Mouse (Mus musculus) T-cell, adult 2 months (primary cell): ENCODE results near the gene Lamp1.

ENCODE experiments used
- DNase-seq: peaks from one replicate; pipeline ENCODE4 v3.0.0; 2022; ENCODE audit warnings: low spot score

Lamp1 gene

DNA sequence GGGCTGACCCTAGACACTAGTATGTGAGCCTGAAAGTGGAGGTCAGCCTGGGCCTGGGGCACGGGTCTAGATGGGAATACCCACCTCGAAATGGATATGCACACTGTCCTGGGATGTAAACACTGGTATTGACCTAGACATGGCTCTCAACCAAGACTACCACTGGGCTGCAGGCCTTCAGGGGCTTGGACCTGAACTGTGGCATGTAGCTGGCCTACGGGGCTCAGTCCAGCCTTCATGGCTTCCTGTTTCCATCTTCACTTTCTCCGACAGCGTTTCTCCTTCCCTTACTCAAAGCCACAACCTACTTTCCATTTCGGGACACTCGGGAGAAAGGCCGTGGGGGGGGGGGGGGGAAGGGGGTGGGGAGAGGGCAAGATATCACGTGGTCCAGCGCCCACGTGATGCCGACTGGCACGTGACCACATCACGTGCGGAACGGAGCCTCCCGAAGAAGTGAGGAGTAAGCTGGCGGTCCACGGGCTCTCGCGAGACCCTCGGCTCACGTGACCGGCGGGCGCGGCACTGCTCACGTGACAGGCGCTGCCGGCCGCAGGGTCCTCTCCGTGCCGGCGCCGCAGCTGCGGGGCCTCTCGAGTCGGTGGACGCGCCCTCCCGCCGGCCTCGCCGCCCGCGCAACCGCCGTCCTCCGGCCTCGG lies at the start of gene Lamp1:
Gene Lamp1, plus strand, starts transcription at position 444 of the 659 bp plus-strand sequence.
- peak; percentile 96 for DNase-seq

DNA sequence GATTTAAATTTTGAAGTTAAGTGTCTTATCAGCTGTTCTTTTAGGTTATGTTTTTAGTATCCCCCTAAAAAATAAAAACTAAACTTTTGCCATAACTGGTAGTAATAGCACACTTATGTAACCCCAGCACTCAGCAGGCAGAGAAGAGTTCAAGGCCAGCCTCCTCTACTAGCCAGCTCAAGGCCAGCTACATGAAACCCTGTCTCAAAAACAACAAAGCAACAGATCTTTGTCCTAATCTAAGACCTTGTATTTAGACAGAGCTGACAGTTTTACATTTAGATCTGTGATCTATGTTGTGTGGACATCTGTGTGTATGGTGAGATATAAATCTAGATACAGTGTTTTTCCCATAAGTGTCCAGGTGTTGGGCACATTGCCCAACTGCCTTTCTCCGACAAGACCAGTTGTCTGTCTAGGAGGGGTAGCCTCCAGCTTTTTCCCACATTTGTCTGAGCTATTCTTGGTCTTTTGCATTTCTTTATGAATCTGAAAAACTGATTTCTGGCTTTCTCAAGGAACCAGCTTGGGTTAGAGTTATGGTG lies 49.5 kb upstream of the Lamp1 start:
- no peak for DNase-seq

DNA sequence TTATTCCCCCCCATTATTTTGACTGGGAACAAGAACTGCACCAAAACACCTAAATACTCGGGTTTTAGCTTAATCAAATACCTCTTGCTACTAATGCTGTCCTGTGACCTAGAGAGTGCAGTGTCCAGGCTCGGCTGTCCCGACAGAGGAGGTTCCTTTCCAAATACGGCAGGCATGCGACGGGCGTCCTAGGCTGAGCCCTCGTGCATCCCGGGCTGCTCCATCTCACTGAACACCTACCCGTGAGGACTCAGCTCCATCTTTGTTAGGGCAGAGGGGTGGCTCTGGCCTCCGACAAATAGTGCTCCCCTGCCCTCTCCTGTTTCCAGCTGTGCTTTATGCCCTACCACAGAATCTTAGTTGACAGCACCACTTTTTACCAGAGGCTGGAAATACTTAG lies 47.0 kb upstream of the Lamp1 start:
- no peak for DNase-seq

DNA sequence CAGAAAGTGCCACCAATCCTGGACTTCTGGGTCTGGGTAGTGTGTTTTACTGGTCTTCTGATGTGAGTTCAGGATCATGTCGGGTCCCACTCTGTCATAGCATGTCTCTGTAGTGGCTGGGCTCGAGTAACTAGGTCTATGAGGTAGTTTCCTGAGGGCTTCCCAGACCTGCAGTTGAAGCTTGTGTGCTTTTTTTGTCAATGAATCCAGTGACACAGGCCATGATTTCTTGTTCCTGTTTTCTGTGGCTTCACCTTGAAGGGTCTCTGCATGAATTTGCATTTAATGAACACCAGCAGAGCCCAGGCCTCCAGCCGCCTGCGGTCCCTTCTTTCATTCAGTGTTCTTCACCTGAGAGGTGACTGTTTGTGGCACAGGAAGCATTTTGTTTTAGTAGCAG lies 45.7 kb upstream of the Lamp1 start:
- DNase-seq, result no peak

DNA sequence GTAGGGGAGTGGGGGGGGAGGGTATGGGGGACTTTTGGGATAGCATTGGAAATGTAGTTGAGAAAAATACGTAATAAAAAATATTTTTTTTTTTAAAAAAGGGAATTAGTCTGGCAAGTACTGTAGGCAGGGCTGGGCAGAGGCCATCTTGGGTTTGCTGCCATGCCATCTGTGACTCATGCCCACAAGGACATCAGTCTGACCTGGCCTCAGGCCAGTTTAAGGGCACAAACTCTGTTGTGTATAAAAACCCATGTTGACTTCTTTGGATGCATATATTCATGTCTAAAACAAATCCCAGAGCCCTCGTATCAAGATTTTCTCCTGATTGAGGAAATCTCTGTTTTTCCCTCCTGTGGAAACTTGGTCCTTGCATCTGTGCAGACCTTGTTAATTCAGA lies 41.9 kb upstream of the Lamp1 start:
- DNase-seq, result no peak

DNA sequence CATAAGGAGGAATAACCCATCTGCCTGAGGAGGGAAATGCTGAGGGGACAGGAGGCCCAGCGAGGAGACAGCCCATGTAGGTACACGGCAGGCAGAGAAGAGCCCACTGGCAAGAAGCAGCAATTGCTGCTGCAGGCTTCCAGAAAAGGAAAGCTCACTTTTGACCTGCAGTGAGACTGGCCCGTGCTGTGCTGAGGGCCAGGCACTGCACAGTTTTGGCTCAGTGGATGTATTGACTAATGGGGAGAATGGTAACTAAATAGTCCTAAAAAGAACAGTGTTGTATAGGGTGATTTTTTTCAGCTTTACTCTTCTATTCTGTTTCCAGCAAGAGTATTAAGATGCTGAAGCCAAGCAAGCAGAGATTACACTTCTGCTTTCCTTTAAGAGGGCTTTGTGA lies 40.4 kb upstream of the Lamp1 start:
- no peak for DNase-seq

GRCm38 (mm10) chr8:13120882-13121665 lies 37.9 kb upstream of the Lamp1 start:
- no peak for DNase-seq

DNA sequence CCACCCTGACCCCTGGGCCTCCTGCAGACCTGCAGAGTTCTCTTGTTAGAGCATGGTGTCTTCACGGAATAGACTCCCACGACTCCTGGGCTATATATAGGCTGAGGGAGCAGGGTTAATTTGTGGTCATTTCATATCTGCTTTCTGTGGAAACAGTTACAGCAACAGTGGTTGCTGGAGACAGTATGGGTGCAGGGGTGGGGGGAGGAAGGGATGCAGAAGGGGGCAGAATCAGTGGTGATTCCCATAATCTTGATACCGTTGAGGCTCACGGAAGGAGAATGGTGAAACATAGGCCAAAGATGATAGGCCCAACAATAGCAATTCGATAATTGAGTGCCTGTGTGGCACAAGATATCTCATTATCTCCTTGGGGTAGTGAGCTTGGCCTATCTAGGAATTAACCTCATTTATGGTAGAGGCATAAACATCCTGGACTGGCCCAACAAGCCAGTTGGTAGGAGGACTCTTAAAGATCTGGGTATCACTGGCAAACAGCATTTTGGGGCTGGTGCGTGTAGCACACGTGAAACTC lies 36.0 kb upstream of the Lamp1 start:
- no peak for DNase-seq

- DNase-seq, result no peak
These were observed 34.1 kb upstream of the Lamp1 start for GRCm38 (mm10) chr8:13124897-13125296.

DNA sequence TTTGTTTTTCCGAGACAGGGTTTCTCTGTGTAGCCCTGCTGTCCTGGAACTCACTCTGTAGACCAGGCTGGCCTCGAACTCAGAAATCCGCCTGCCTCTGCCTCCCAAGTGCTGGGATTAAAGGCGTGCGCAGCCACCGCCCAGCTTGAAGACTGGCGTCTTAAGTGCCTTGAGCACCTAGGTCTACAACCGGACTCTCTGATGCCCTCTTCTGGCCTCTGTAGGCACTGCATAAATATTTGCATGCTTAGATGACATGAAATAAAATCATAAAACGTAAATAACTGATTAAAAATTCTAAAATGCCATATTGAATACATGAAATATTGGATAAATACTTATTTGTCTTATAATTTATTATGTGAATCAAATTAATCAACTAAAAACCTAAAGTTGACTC lies 26.7 kb upstream of the Lamp1 start:
- peak; percentile 42 for DNase-seq

DNA sequence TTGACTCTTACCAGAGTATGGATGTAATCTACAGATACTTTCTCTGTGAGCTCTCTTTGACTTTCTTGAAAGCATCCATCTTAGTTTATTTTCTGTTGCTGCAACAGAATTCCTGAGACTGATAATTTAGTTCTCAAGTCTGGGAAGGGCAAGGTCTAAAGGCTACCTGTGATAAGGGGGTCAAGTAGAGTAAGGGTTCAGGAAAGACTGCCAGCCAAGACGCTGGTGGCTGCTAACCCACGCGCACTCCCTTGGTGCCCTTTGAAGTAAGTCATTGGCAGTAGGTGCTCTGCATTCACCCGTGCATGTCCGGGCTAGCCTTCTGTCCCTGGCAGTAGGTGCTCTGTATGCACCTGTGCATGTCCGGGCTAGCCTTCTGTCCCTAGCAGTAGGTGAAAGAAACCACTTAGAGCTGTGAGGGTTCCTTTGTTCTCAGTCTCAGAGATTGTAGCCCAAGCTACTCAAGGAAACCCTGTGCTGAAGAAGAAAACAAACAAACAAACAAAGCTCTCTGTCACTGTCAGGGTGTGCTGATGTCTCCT lies 19.2 kb upstream of the Lamp1 start:
- no peak for DNase-seq

GRCm38 (mm10) chr8:13141681-13142080 lies 17.3 kb upstream of the Lamp1 start:
- no peak for DNase-seq

GRCm38 (mm10) chr8:13148476-13148875 lies 10.5 kb upstream of the Lamp1 start:
- DNase-seq, result no peak

DNA sequence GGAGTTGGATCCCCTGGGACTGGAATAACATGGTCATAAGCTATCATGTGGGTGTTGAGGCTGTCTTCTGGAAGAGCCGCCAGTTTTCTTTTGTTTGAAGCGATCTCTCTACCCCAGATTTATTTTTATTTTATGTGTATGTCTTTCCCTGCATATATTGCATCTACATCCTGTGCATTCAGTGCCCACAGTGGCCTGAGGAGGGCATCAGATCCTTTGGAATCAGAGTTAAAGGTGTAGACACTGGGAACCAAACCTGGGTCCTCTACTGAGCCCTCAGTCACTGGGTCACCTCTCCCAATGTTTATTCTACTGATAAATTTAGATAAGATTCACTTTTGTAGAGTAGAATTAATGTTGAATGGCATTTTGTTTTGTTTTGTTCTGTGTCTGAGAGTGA lies 9.7 kb upstream of the Lamp1 start:
- DNase-seq, result no peak

DNA sequence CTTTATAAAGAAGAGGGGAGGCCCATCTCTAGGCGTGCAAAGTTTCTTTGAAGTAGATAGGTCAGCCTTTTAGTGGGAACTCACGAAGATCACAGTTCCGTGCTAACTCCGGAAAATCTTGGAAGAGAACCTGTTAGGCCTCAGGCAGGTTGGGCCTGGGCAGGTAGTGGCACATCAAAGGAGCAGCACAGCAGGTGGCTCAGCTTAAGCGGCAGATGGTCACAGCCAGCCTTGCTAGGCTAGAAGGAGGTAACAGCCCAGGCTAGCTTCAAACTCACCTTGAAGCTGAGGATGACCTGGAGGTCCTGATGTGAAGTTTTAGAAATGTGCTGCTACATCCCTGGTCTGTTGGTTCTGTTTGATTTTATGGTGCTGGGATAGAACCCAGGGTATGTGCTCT lies 9.1 kb upstream of the Lamp1 start:
- DNase-seq, result no peak

DNA sequence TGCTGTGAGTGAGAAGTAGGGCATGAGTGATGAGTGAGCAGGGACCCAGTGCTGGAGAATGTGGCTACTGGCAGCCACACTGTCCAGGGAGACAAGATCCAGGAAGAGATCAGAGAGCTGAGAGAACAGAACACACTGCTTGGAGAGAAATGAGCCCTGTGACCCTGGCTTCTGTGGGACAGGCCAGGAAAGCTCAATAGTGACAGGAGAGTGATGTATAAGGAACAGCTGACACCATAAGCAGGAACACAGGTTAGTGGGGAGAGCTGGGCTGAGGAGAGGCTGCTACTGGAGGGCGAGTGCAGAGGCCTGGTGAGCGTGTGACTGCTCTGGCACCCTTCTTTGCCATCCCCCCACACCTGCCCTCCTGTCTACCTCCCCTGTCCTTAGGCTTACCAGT lies 8.0 kb upstream of the Lamp1 start:
- DNase-seq, result no peak

DNA sequence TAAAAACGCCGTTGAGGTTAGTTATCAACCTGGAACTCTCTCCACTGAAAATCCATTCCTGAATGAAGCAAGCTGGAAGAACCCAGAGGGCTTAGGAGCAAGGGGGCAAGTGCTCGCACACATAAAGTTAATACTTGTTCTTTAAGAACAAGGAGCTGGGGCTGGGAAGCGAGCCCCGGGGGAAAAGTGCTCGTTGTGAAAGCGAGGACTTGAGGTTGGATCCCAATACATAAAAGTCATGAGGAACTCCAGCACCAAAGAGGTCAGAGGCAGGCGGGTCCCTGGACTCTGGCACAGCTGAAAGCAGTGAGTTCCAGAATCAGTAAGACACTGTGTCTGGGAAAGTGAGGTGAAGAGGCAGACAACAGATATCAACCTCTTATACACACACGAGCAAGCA lies 4.9 kb upstream of the Lamp1 start:
- no peak for DNase-seq

DNA sequence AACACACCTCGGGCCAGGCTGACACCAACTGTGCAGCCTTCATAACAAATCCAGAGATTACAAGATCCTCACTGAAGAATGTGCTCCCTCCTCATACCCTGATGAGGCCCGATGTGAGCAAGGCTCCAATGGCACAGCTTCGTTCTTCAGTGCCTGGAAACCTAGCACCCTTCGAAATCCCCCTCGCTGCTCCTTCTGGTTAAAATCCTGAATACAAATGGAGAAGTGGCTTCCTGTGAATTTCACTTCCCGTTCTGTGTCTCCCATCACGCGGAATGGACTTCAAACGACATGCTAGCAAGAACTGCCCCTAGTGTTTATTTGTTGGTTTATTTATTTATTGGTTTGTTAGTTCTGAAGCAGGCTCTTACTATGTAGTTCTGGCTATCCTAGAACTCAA lies 3.6 kb upstream of the Lamp1 start:
- DNase-seq, result no peak

DNA sequence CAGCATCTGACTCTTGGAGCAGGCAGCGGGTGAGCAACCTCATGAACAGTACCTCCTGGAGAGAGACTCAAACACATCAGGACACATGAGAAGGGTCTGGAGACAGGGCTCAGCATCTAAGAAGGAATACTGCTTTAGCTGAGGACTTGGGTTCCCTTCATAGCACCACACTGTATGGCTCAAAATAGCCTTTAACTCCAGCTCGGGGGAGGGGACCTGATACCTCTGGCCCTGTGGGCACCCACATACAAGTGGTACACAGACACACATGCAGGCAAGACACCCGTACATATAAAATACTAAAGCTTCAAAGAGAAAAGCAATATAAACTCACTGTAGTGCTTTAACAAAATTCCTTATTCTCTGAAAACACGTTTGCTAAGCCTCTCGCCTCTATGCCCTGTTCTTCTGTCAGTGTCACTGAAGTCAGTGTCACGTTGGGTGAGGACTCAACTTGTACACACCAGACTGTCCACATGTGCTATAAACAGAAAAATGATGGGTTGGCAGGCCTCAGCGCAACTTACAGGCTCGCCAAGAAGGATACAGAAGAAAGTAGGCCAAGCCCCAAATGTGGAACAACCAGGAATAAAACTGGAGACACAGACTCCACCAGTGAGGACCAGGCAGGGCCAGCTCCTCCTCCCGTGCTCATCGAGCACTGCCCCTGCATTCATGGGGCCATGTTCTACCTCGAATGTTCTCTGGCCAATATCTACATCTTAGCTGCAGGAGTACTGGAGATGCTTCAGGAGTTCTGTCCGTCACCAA lies 2.4 kb upstream of the Lamp1 start:
- DNase-seq, result no peak

DNA sequence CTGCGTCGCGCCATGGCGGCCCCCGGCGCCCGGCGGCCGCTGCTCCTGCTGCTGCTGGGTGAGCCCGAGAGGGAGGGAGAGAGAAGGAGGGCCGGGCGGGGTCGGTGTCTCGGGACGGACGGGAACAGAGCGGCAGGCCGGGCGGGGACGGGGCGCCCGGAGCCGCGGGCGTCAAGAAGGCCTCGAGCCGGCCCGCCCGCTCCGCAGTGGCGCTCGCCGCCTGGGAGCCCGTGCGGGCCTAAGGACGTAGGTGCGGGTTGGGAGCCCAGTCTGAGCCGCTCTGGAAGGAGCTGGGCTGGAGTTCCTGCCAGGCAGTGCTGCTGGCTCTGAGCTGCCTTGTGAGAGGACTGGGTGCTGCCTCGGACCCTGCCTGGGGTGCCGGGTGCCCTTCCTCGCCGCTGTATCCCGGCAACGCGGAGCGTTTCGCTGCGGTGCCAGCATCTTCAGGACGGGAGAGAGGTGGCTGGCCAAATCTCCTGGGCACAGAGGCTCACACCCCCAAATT lies 468 bp downstream of the Lamp1 start:
- no peak for DNase-seq

DNA sequence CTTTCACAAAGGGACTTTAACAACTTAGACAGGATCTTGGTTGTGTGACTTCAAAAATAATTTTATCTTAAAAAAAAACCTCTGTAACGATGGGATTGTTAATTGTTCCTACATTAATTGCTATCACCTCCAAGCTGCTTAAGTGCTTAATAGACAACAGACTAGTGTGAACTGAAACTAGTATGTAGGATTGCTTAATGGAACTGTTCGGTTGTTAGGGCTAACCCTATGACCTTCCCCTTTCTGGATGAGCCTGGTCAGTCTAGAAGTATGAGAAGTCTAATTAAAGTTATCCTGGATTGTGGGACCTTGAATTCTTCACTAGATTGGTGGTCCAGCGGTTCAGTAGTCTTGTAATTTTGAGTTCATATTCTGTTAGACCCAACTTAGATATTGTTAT lies 1.7 kb downstream of the Lamp1 start:
- no peak for DNase-seq

GRCm38 (mm10) chr8:13162098-13162497 lies 3.1 kb downstream of the Lamp1 start:
- DNase-seq, result no peak
